Mouse (Mus musculus): ENCODE measurements around the gene B4galnt4. TPM values are rescaled to one million over a fixed set of nuclear protein-coding genes. Genes with fewer than 3 reads are reported as not detected.

The B4galnt4 gene
- total RNA-seq, 1 experiment, result 31.1 TPM

DNA sequence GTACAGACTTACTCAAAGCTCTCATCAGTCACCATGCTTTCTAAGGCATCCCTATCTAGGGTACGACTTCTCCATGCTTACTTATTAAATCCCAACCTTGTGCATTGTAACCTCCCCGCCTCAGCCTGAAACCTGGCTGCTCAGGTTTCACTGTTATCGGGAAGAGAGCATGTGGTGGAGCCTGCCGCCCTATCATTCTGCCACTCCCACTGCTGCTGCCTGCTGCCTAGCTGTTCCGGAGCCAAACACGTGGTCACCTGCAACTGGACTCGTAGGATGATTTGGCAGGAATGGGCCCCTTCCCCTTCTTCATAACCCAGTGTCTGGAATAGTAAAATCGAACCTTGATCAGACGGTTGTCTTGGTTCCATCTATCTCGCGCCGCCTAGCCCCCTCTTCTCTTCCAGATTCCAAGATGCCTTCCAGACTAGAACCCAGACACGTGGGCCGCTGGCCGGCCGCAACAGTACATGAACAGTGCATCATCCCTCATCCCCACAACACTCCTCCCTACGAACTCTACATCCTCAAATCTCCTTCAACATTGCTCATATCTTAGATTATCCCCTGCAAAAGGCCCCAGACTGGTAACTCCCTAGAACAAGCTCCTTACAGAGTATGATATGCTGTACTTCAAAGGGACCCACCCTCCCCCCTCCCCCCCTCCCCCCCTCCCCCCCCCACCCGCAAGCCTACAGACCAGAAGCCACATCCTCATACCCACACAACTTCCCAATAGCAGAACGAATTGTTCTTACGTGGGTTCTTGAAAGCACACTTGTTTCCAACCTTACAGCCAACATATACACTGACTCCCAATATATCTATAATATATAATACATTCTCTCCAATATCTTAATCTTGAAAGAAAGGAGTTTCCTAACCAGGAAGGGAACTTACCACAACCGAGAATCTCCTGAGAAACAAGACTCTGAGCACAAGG lies 22.5 kb upstream of the B4galnt4 start:
- peak overlapping the region in 1 of 2 experiments; percentile 18; a peak in 2 of 4 replicates for H3K4me3 ChIP-seq (ENCODE audit: insufficient read depth in 1 of 2, low read depth in 1 of 2, low read length in 2 of 2, poor library complexity in 1 of 2, severe bottlenecking in 1 of 2)
- H3K9me3 ChIP-seq (ENCODE audit: control insufficient read depth, insufficient read depth, low read depth, low read length), result no peaks in the 10 kb centered on the region
- no peaks in the 10 kb centered on the region for H3K36me3 ChIP-seq (ENCODE audit: control insufficient read depth, insufficient read depth, low read length, poor library complexity, severe bottlenecking)
- in situ Hi-C loops (cut with MboI; ENCODE audit: low sequenced_read_pairs in 2 of 2, unreplicated experiment in 2 of 2), result no loop called here
- TF ChIP-seq CHD2 (IDR thresholded peaks at IDR 0.05; ENCODE audit: low read depth, low read length), result no peak
- TF ChIP-seq HCFC1 (IDR thresholded peaks at IDR 0.05; ENCODE audit: borderline replicate concordance, insufficient read depth, low read length), result no peak
- no peak for TF ChIP-seq MAFK (IDR thresholded peaks at IDR 0.05; ENCODE audit: insufficient read depth, low read depth, low read length)
- no peak for TF ChIP-seq ZC3H11A (IDR thresholded peaks at IDR 0.05; ENCODE audit: borderline replicate concordance, low read depth, low read length)
- H3K27ac ChIP-seq (ENCODE audit: insufficient read depth, low read depth, low read length, poor library complexity, severe bottlenecking), result no peak overlapping the region
- DNase-seq (ENCODE audit: low read depth, low spot score), result no peak
- peak overlapping the region; percentile 5; the same call in 1 of the 2 replicates for H3K9ac ChIP-seq (ENCODE audit: insufficient read depth, low read depth, low read length, poor library complexity, severe bottlenecking)
- H3K4me1 ChIP-seq (ENCODE audit: control insufficient read depth in 2 of 2, insufficient read depth in 2 of 2, low read length in 2 of 2, poor library complexity in 1 of 2), result peaks cover 3 to 22% of the 10 kb centered on the region in 2 experiments; a peak in 3 of 4 replicates

DNA sequence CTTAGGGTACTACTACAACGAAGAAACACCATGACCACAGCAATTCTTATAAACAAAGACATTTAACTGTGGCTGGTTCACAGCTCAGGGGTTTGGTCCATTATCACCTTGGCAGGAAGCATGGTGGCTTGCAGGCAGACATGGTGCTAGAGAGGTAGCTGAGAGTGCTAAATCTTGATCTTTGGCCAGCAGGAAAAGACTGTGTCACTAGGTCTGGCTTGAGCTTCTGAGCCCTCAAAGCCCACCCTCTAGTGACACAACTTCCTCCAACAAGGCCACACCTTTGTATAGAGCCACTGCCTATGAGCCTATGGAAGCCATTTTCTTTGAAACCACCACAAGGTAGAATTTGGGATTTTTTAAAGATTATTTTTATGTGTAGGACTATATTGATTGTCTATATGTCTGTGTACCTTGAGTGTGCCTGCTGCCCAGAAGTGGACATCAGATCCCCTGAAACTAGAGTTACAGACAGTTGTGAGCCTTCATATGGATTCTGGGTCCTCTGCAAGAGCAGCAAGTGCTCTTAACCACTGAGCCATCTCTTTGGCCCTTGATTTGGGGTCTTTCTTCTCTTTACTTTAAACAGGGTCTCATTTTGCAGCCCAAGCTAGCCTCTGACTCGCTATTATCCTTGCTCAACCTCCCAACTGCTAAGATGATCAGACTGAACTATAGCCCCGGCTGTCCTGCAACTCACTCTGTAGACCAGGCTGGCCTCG lies 21.4 kb upstream of the B4galnt4 start:
- Histone ChIP-seq H3K27ac (ENCODE audit: insufficient read depth, low read depth, low read length, poor library complexity, severe bottlenecking) (no peak overlapping the region), H3K9me3 (ENCODE audit: control insufficient read depth, insufficient read depth, low read depth, low read length) (no peaks in the 10 kb centered on the region), H3K9ac (ENCODE audit: insufficient read depth, low read depth, low read length, poor library complexity, severe bottlenecking) (no peak overlapping the region), H3K36me3 (ENCODE audit: control insufficient read depth, insufficient read depth, low read length, poor library complexity, severe bottlenecking) (no peaks in the 10 kb centered on the region), H3K4me3 (ENCODE audit: insufficient read depth in 1 of 2, low read depth in 1 of 2, low read length in 2 of 2, poor library complexity in 1 of 2, severe bottlenecking in 1 of 2) (no peak overlapping the region), H3K4me1 (ENCODE audit: control insufficient read depth in 2 of 2, insufficient read depth in 2 of 2, low read length in 2 of 2, poor library complexity in 1 of 2) (peaks cover 5 to 20% of the 10 kb centered on the region in 2 experiments; a peak in 3 of 4 replicates)
- no peak for DNase-seq (ENCODE audit: low read depth, low spot score)
- in situ Hi-C loops (cut with MboI; ENCODE audit: low sequenced_read_pairs in 2 of 2, unreplicated experiment in 2 of 2), result loop anchor here in 1 of 2 experiments (10.0 kb wide), 1 partner anchor 85 kb away; the partner anchor contains the start of genes Gm45717, Ifitm2 and Ifitm5
- no peak for TF ChIP-seq HCFC1 (IDR thresholded peaks at IDR 0.05; ENCODE audit: borderline replicate concordance, insufficient read depth, low read length)
- TF ChIP-seq CHD2 (IDR thresholded peaks at IDR 0.05; ENCODE audit: low read depth, low read length), result no peak
- no peak for TF ChIP-seq ZNF384 (IDR thresholded peaks at IDR 0.05; ENCODE audit: low read depth, low read length)
- no peak for TF ChIP-seq ZC3H11A (IDR thresholded peaks at IDR 0.05; ENCODE audit: borderline replicate concordance, low read depth, low read length)
- no peak for TF ChIP-seq MAFK (IDR thresholded peaks at IDR 0.05; ENCODE audit: insufficient read depth, low read depth, low read length)

DNA sequence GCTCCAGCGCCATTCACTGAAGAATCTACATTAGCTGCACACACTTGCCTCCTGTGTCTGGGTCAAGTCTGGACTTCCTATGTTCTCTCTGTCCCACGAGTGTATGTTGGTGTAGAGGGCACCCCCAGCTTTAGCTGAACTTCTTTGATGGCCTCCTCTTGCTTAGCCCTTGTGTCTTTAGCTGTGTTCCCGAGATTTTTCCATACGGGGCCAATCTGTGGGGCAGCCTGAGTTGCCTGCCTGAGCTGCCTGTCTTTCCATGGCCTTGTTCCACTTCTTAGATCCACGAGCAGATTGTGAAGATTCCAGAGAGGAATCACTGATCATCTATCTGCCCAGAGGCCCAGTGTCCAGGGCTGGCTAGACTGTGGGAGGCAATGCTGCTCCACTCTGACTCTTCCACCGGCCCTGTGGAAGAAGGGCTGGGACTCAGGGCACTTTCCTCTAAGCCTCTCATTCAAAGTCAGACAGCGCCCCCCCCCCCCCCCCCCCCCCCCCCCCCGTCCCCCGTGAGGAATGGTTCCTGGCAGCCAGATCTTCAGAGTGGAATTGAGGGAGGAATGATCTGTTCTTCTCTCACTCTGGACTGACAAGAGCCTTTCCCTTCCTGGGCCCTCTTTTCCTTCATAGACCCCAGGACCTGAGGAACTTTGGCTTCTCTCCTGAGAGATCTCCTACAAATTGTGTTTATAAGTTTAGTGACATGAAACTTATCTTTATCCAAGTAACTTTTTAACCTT lies 19.9 kb upstream of the B4galnt4 start:
- Histone ChIP-seq H3K27ac (ENCODE audit: insufficient read depth, low read depth, low read length, poor library complexity, severe bottlenecking) (no peak overlapping the region), H3K36me3 (ENCODE audit: control insufficient read depth, insufficient read depth, low read length, poor library complexity, severe bottlenecking) (no peaks in the 10 kb centered on the region), H3K9ac (ENCODE audit: insufficient read depth, low read depth, low read length, poor library complexity, severe bottlenecking) (peak overlapping the region; percentile 26; the same call in 1 of the 2 replicates), H3K9me3 (ENCODE audit: control insufficient read depth, insufficient read depth, low read depth, low read length) (no peaks in the 10 kb centered on the region), H3K4me1 (ENCODE audit: control insufficient read depth in 2 of 2, insufficient read depth in 2 of 2, low read length in 2 of 2, poor library complexity in 1 of 2) (peaks cover 5 to 20% of the 10 kb centered on the region in 2 experiments; a peak in 3 of 4 replicates), H3K4me3 (ENCODE audit: insufficient read depth in 1 of 2, low read depth in 1 of 2, low read length in 2 of 2, poor library complexity in 1 of 2, severe bottlenecking in 1 of 2) (no peak overlapping the region)
- DNase-seq (ENCODE audit: low read depth, low spot score), result no peak
- no peak for TF ChIP-seq ZNF384 (IDR thresholded peaks at IDR 0.05; ENCODE audit: low read depth, low read length)
- TF ChIP-seq ZC3H11A (IDR thresholded peaks at IDR 0.05; ENCODE audit: borderline replicate concordance, low read depth, low read length), result no peak
- no peak for TF ChIP-seq CHD2 (IDR thresholded peaks at IDR 0.05; ENCODE audit: low read depth, low read length)
- TF ChIP-seq HCFC1 (IDR thresholded peaks at IDR 0.05; ENCODE audit: borderline replicate concordance, insufficient read depth, low read length), result no peak
- no peak for TF ChIP-seq MAFK (IDR thresholded peaks at IDR 0.05; ENCODE audit: insufficient read depth, low read depth, low read length)
- in situ Hi-C loops (cut with MboI; ENCODE audit: low sequenced_read_pairs in 2 of 2, unreplicated experiment in 2 of 2), result loop anchor here in 1 of 2 experiments (10.0 kb wide), 1 partner anchor 86 kb away; the partner anchor contains the start of genes Gm45717, Ifitm2 and Ifitm5

DNA sequence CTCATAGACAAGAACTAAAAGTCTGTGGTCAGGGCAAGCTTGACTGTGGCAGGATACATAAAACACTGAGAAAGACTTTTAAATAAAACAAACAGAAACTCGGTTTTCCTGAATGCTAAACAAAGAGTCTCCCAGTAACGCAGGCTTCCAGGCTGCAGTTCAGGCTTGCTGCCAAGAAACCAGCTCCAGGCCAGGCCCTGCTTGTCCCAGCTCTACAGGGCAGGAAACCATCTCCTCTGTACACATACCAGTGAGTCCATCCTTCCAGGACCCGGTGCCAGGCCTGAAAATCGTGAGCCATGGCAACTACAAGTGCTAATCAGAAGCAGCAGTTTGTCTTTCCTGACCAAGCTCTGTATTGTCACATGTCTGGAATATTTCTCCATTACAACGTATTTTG lies 19.2 kb upstream of the B4galnt4 start:
- no peaks in the 10 kb centered on the region for H3K36me3 ChIP-seq (ENCODE audit: control insufficient read depth, insufficient read depth, low read length, poor library complexity, severe bottlenecking)
- no peaks in the 10 kb centered on the region for H3K9me3 ChIP-seq (ENCODE audit: control insufficient read depth, insufficient read depth, low read depth, low read length)
- no peak overlapping the region for H3K27ac ChIP-seq (ENCODE audit: insufficient read depth, low read depth, low read length, poor library complexity, severe bottlenecking)
- TF ChIP-seq ZC3H11A (IDR thresholded peaks at IDR 0.05; ENCODE audit: borderline replicate concordance, low read depth, low read length) (no peak), HCFC1 (IDR thresholded peaks at IDR 0.05; ENCODE audit: borderline replicate concordance, insufficient read depth, low read length) (no peak), MAFK (IDR thresholded peaks at IDR 0.05; ENCODE audit: insufficient read depth, low read depth, low read length) (no peak), ZNF384 (IDR thresholded peaks at IDR 0.05; ENCODE audit: low read depth, low read length) (no peak), CHD2 (IDR thresholded peaks at IDR 0.05; ENCODE audit: low read depth, low read length) (no peak)
- no peak overlapping the region for H3K9ac ChIP-seq (ENCODE audit: insufficient read depth, low read depth, low read length, poor library complexity, severe bottlenecking)
- H3K4me1 ChIP-seq (ENCODE audit: control insufficient read depth in 2 of 2, insufficient read depth in 2 of 2, low read length in 2 of 2, poor library complexity in 1 of 2), result peaks cover 5 to 23% of the 10 kb centered on the region in 2 experiments; a peak in 3 of 4 replicates
- in situ Hi-C loops (cut with MboI; ENCODE audit: low sequenced_read_pairs in 2 of 2, unreplicated experiment in 2 of 2), result loop anchor here in 1 of 2 experiments (10.0 kb wide), 1 partner anchor 87 kb away; the partner anchor contains the start of genes Gm45717, Ifitm2 and Ifitm5
- no peak overlapping the region for H3K4me3 ChIP-seq (ENCODE audit: insufficient read depth in 1 of 2, low read depth in 1 of 2, low read length in 2 of 2, poor library complexity in 1 of 2, severe bottlenecking in 1 of 2)
- no peak for DNase-seq (ENCODE audit: low read depth, low spot score)

Measured in ES-E14 (cell line).